Mouse (Mus musculus) common myeloid progenitor, adult 5-6 weeks (primary cell): ENCODE measurements around the gene Med24. TPM values are rescaled to one million over a fixed set of nuclear protein-coding genes. Genes with fewer than 3 reads are reported as not detected.
A peak's percentile ranks its signal among the peaks of the same experiment; 100 is the strongest.

ENCODE experiments used
- ATAC-seq: replicated peaks from 2 replicates; pipeline ENCODE4 v1.8.0; 2016; ENCODE audit warnings: low read depth, mild to moderate bottlenecking, moderate TSS enrichment, inconsistent platforms; ENCODE audit not compliant: poor library complexity, severe bottlenecking
- total RNA-seq: library from RNA; stranded (forward); fragments of 200-1000, 187-1606 nt; gene quantifications from 2 replicates; pipeline ENCODE4 v1.2.3, GENCODE M21; 2017

Med24 gene
- total RNA-seq, 1 experiment from 2014 or later: 39.5 TPM

DNA sequence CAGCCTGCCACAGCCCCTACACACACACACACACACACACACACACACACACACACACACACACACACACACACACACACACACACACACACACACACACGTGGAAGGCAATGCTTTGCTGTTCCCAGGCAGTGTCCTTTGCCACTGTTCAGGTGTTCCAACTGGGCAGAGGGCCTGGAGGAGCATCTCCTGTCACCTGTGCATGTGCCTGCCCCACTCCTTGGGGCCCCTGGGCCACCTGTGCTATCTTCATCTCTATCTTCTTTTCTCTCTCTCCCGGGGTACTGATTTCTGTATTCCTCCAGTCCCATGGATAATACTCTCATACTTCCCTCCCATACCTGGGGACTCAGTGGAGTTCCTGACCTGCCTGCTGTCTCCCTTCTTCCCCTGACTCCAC is 37.1 kb upstream of the Med24 start:
- no peak for ATAC-seq

- ATAC-seq: no peak
Measured at GRCm38 (mm10) chr11:98765421-98766309, 36.4 kb upstream of the Med24 start.

- no peak for ATAC-seq
Measured at GRCm38 (mm10) chr11:98764746-98765145, 35.5 kb upstream of the Med24 start.

DNA sequence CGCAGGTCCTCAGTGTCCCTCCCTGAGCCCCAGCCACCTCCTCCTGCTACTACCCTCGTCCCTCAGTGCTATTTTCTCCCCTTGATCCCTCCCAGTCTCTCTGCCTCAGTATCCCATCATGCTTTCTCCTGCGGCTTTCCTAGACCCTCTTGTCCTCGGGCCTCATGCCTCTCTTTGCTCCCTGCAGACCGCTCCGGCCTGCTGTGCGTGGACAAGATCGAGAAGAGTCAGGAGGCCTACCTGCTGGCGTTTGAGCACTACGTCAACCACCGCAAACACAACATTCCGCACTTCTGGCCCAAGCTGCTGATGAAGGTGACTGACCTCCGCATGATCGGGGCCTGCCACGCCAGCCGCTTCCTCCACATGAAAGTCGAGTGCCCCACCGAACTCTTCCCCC is 34.9 kb upstream of the Med24 start:
- no peak for ATAC-seq

- no peak for ATAC-seq
Measured at GRCm38 (mm10) chr11:98763502-98763861, 34.2 kb upstream of the Med24 start.

- no peak for ATAC-seq
Measured at GRCm38 (mm10) chr11:98762756-98763501, 33.7 kb upstream of the Med24 start.

- ATAC-seq: no peak
Measured at GRCm38 (mm10) chr11:98761939-98762338, 32.7 kb upstream of the Med24 start.

DNA sequence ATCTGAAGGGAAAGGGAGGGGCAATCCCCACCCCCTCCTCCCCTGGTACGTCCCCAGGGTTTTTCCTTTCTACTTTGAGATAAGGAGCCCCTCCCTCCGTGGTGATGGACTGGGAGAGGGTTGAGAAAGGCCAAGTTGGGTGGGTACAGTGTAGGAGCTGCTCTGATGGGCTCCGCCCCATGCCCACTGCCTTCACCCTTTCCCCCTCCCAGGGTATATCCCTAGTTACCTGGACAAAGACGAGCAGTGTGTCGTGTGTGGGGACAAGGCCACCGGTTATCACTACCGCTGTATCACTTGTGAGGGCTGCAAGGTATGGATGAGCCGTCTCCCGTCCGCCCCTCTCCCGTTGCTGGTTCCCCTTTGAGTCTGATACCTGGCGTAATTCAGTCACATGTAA is 27.5 kb upstream of the Med24 start:
- ATAC-seq: no peak

- no peak for ATAC-seq
Measured at GRCm38 (mm10) chr11:98755726-98756380, 26.6 kb upstream of the Med24 start.

DNA sequence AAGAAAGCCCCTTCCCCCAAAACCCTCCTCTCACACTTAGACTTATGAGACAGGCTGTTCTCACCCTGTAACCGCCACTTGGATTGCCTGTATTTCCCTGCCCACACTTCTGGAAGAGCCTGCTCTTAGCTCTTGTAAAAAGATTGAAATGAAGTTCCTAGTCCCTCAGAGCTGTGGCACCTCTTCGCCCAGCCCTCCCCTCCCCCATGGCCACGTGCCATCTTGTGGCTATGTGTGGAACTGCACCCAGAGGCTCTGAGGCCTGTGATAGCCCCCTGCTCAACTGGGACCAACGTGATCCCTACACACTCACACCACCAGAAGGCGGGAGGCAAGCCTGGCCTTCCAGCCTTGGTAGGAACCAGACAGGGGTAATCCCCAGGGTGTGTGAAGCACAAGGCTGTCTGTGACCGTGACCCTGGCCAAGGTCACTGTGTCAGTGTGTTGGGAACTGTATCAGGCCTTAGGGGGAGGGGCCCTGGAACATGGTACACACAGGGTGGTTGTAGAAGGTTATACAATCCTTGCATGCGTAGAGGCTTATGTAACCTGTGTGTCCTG is 25.5 kb upstream of the Med24 start:
- peak; percentile 74 for ATAC-seq

GRCm38 (mm10) chr11:98754151-98754620 is 25.0 kb upstream of the Med24 start:
- no peak for ATAC-seq

DNA sequence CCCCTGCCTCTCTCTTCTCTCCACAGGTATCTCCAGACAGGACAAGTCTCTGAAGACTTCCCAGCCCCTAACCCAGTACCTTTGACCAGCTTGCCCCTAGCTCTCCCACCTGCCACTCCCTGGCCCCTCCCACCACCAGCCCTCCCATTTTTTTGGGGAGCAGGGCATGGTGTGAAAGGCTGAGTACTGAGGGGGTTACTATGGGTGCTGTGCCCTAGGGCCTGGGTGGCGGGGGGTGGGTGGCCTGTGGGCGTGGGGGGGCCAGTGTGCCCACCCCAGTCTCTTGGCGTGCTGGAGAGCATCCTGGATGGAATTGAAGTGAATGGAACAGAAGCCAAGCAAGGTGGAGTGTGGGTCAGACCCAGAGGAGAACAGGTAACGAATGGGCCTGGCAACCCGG is 24.0 kb upstream of the Med24 start:
- no peak for ATAC-seq

DNA sequence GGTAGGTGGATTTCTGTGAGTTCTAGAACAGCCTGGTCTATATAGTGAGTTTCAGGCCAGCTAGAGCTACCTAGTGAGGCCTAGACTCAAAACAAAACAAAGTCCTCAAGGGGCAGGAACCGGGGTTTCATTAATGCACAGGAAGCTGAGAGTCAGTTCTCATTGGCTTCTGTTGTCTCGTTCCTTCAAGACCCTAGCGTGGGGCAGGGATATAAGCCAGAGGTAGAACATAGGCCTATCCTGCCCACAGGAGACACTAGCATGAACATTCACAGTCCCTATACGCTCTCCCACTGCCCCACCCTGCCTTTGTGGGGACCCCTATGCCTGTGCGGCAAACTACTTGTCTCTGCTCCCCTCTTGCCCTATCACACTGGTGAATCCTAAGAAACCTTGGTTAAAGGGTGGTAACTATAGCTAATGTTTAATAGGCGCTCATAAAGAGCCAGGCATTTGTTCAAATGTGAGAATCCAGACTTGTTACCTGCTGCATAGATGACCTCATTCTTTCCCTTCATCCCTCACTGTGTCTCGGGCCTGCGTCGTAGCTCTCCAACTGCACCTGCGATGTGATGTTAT is 23.4 kb upstream of the Med24 start:
- no peak for ATAC-seq

- ATAC-seq: no peak
Measured at GRCm38 (mm10) chr11:98751221-98751782, 22.1 kb upstream of the Med24 start.

GRCm38 (mm10) chr11:98750351-98751201 is 21.3 kb upstream of the Med24 start:
- ATAC-seq: peak; percentile 29; the same call in 1 of the 2 replicates

DNA sequence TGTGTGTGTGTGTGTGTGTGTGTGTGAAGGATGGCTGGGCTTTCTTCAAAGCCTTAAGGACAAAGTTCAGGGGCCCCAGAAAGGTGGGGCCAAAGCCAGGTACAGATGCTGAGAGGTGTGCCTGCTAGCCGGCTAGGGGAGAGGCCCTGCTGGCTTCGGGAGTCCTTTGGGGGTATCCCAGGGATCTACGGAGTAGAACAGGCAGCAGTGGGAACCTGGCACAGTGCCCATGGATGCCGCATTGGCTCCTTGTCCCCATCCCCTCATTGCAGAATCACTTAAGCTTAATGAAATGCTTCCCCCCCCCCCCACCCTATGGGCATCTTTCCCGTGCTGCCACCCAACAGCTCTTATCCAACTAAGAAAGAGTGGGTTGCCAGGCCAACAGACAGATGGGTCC is 20.5 kb upstream of the Med24 start:
- no peak for ATAC-seq

DNA sequence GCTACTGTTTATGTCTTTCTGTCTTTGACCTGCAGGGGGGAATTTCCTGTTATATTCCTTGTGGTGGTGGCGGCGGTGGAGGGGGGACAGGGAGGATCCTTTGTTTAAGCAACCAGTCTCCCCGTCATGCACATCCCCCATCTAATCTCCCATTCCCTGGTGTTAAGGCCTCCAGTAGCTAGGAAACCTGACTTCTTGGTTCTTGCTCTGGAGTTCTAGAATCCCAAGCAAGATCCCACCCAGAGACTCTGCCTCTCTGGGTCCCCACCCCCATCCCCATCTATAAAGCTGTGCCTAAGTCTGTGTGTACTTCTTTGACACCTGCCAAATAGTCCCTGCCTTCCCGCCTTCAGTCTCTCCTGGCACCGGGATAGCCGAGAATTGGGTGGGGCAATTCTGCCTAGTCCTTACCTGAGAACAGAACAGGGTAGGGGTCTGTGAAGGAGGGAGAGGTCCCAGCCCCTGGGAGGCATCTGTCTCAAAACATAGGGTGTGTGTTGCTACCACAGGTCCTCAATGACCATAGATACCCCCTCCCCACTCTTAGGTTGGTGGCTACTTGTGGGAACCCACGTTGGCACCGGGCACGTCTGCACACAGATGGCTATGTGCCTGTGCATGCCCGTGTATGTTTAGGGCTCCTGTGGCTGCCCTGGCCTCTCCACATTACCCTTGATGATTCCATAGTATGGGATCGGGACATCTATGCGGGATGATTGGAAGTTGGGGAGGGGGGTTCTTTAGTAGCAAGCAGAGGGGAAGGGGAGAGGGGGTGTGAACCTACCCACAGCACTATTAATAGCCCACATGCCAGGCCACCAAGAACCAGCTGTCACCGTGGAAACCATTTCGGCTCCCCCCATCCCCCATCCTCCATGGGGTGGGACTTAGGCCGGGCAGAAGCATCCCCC is 19.5 kb upstream of the Med24 start:
- ATAC-seq: peak; percentile 23; the same call in 1 of the 2 replicates
